Mouse (Mus musculus) embryo, embryonic 11 days (tissue): ENCODE results near the gene Gm436.

Experiments
- DNase-seq: peaks from one replicate; pipeline ENCODE4 v3.0.0-alpha.2; 2015

Gm436 gene

DNA sequence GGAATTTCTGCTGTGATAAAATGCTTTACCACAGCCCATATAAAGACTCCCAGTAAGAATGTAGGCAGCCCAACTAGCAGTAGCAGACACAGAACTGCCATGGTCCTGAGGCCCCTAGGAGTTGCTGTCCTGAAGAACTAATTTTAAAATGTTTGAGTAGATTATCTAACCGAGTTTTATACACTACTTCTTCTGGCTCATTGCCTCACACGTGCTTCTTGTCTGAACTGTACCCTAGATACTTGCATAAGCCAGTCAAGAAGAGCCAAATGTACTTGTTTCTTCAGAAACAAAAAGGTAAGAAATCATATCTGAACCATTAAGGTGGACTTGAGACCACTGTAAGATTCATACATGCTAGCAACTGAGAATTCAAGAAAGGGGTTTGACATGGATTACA lies at the start of gene Gm436:
Gene Gm436 (minus strand): TSS at position 101 of the 400 bp plus-strand sequence.
- DNase-seq = no peak

DNA sequence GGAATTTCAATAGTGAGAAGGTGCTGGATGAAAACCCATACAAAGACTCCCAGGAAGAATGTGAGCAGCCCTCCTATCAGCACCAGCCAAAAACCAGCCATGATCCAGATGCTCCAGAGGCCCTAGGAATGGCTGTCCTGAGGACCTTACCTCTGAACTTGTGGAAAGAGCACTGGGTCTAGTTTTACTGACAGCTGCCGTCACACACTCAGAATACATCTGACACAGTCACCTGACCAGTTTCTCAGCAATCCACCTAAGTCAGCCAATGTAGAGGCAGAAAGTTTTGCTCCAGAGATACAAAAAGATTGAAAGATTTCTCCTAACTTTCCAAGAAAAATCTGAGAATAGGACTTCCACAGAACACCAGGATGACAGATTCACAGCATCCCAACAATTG lies 35.1 kb upstream of the Gm436 start, which contains the start of gene Gm13178:
Gene Gm13178 (minus strand): TSS at position 101 of the 400 bp plus-strand sequence.
- no peak for DNase-seq

DNA sequence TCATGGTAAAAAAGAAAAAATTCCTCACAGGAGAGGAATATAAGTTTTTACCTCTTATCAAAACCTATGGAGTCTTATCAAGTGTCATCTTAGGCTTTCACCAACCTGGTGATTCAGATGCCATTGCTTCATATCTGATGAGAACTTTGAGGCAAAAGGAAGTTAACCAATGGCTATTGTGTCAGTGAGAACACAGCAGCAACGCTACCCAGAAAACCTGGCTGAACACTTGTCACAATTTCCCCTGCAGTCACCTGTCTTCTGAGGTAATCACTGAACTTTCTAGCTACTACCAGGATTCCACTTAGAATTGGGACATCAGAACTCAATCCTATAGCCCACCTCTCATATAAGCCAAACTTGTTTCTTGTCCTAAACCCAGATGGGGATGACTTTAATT lies 33.5 kb upstream of the Gm436 start:
- no peak for DNase-seq

DNA sequence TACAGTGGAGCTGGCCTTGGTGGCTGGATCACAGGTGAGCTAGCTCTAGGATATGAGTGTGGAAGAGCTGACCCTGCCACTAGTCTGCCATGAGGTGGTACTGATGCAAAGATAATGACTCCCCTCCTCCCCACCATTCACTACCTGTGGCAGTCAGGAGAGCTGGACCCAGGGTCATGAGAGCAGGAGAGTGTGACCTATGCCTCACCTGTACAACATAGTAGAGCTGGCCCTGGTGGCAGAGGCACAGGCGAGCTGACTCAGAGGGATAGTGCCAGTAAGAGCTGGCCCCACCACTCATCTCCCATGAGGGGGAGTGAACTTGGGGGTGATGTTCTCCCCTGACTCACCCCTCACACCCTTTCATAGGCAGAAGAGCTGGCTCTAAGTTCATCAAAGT lies 32.1 kb upstream of the Gm436 start:
- DNase-seq = no peak

DNA sequence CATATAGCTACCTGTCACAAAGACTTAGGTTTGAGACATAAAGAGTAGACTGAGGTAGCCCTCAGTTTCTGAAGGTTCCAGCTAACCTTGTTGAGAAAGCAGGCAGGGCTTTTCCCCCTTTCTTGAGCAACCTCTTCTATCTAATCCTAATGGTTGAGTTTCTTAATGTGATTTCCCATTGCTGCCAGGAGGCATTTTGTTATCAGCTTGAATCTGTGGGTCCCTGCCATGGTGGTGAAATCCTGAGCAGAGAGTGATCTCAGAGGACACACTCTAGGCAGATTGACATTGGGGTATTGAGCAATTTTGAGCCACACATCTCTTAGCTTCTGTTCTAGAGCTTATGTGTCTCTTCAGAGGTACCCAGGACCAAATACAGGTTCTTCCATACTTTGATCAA lies 47.9 kb downstream of the Gm436 start:
- DNase-seq = no peak
